Mouse (Mus musculus) cerebellum, adult 2 months (tissue): ENCODE measurements around the gene Coil. TPM values are rescaled to one million over a fixed set of nuclear protein-coding genes. Genes with fewer than 3 reads are reported as not detected.
"Not testable (repeated sequence)": the region's sequence is repeated elsewhere in the genome, so short reads cannot be mapped to it uniquely, and the experiment has no call there.

Experiments used
- DNase-seq, 2 experiments: peaks; one replicate each; pipeline ENCODE4 v3.0.0; 2021
- H3K27ac ChIP-seq: fragments of 200-500 bp; 2 replicates; pipeline ENCODE4 v1.5.1; 2012; ENCODE audit warnings: low read length, control low read depth, inconsistent platforms; ENCODE audit not compliant: insufficient read depth
- H3K27me3 ChIP-seq: fragments of 200-500 bp; 2 replicates; pipeline ENCODE4 v1.6.1; 2012; ENCODE audit warnings: inconsistent platforms, mild to moderate bottlenecking, low read length, moderate library complexity; ENCODE audit not compliant: control insufficient read depth, insufficient read depth
- H3K4me1 ChIP-seq: fragments of 200-500 bp; 2 replicates; pipeline ENCODE4 v1.6.1; 2011; ENCODE audit warnings: low read length; ENCODE audit not compliant: control insufficient read depth, insufficient read depth
- H3K4me3 ChIP-seq: fragments of 200-500 bp; replicated peaks from 2 replicates; pipeline ENCODE3; 2011; ENCODE audit warnings: mild to moderate bottlenecking, low read depth, low read length, control low read depth; ENCODE audit not compliant: insufficient read depth
- CTCF ChIP-seq: fragments of 200-500 bp; IDR thresholded peaks from 2 replicates; pipeline ENCODE4 v1.5.1; 2011; ENCODE audit warnings: low read depth, mild to moderate bottlenecking, control low read depth, low read length, moderate library complexity, borderline replicate concordance; ENCODE audit not compliant: insufficient read depth
- POLR2A ChIP-seq: fragments of 200-500 bp; IDR thresholded peaks from 2 replicates; pipeline ENCODE4 v1.6.1; 2011; ENCODE audit warnings: low read length, control low read depth, borderline replicate concordance; ENCODE audit not compliant: insufficient read depth
- WGBS: fragments of 180-500 bp; shearing (Covaris S2); methylation state at CpG from one replicate; pipeline ENCODE4 v1.1.7; 2018; 5-methylcytosine and 5-hydroxymethylcytosine counted together
- polyA plus RNA-seq: library from polyadenylated mRNA; depleted of rRNA; stranded (reverse); fragments of >200 nt; gene quantifications from 2 replicates; pipeline ENCODE4 v1.2.3, GENCODE M21; 2012; rRNA removed

Coil gene
- polyA plus RNA-seq, 1 experiment: 22.3 TPM

- Histone ChIP-seq H3K27me3 (no peaks in the 10 kb centered on the region), H3K4me3 (no peak overlapping the region), H3K27ac (no peak overlapping the region), H3K4me1 (no peaks in the 10 kb centered on the region)
- 88% methylated on average over 3 of the region's 3 CpGs for WGBS
- TF ChIP-seq CTCF: no peak
- no peak for DNase-seq
Measured at GRCm38 (mm10) chr11:89035552-89035951, 65.5 kb downstream of the Coil start.

DNA sequence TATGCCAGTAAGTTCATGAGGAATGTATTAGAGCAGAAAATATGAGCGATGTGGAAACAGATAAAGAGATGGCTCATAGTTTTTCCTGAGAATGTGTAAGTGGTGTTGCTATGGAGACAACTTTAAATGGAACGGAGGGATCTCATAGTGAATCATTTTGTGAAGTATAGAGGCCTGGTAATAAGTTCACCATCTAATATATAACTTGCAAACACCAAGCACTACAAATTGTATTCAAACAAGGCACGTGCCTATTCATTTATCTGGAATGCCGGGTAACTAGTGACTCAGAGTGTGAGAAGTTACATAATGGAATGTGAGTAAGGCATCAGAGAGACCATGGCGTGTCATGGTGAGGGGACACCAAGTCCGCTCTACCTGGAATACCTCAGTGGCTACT lies 68.4 kb downstream of the Coil start:
- no peak overlapping the region for H3K27ac ChIP-seq
- WGBS: 78% methylated on average over 6 of the region's 6 CpGs
- H3K27me3 ChIP-seq: no peaks in the 10 kb centered on the region
- no peaks in the 10 kb centered on the region for H3K4me1 ChIP-seq
- TF ChIP-seq CTCF (no peak), POLR2A (no peak)
- DNase-seq: no peak
- H3K4me3 ChIP-seq: no peak overlapping the region

- DNase-seq: peak; percentile 33 to 39
- no peak overlapping the region for H3K4me3 ChIP-seq
- 23% methylated on average over 3 of the region's 3 CpGs for WGBS
- no peaks in the 10 kb centered on the region for H3K4me1 ChIP-seq
- TF ChIP-seq CTCF: peak; percentile 71
- no peak for TF ChIP-seq POLR2A
- H3K27ac ChIP-seq: no peak overlapping the region
- H3K27me3 ChIP-seq: no peaks in the 10 kb centered on the region
Measured at GRCm38 (mm10) chr11:89039325-89039724, 69.3 kb downstream of the Coil start.

DNA sequence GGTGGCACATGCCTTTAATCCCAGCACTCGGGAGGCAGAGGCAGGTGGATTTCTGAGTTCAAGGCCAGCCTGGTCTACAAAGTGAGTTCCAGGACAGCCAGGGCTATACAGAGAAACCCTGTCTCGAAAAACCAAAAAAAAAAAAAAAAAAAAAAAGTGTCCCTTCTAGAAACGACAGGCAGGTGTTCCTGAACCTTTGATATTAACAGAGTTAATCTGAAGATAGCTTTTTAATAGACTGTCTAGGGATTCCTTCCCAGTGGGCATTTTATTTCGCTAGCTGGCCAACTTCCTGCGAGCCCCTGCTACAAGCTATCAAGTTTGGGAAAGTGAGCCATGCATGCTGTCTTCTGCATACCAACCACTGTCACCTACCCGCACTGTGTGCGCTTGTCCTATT lies 71.0 kb downstream of the Coil start:
- not testable (repeated sequence) for DNase-seq, H3K27ac ChIP-seq
- WGBS: 81% methylated on average over 7 of the region's 7 CpGs

More for the DNA sequence above, 71.0 kb downstream of the Coil start:
- H3K4me1 ChIP-seq, H3K4me3 ChIP-seq, H3K27me3 ChIP-seq: not testable (repeated sequence)

Other genes starting within 250 kb of the Coil start
- gene Akap1, start 105.7 kb upstream of the Coil start, polyA plus RNA-seq: 41.5 and 42.8 TPM in 2 replicates
- gene Scpep1, start 14.8 kb upstream of the Coil start, polyA plus RNA-seq: 17.5 and 18.6 TPM in 2 replicates
- gene Elobl, start 3.3 kb upstream of the Coil start, polyA plus RNA-seq: not detected in 2 replicates
- gene Trim25, start 29.1 kb downstream of the Coil start, polyA plus RNA-seq: 2.4 and 2.5 TPM in 2 replicates
- gene Dgke, start 96.6 kb downstream of the Coil start, polyA plus RNA-seq: 34.0 and 39.5 TPM in 2 replicates
- gene Gm525, start 103.6 kb downstream of the Coil start, polyA plus RNA-seq: 0.40 and 0.65 TPM in 2 replicates